Mouse (Mus musculus): ENCODE data around the gene Nap1l1. TPM values are rescaled to one million over a fixed set of nuclear protein-coding genes. Genes with fewer than 3 reads are reported as not detected.

The Nap1l1 gene
- 0.55 and 0.61 TPM in 2 replicates for polyA plus RNA-seq (2012; rRNA removed; ENCODE audit: low replicate concordance)

GRCm38 (mm10) chr10:111472686-111473510 is at the start of gene Nap1l1:
Gene Nap1l1 (plus strand): TSS chr10:111473223.

GRCm38 (mm10) chr10:111506101-111506925 is 33.3 kb downstream of the Nap1l1 start, which contains the start of gene Phlda1:
Gene Phlda1 (plus strand): TSS chr10:111506286.

Other genes with a start within 250 kb of the Nap1l1 start
- gene Bbs10, start 174.5 kb upstream of the Nap1l1 start, polyA plus RNA-seq (2012; rRNA removed; ENCODE audit: low replicate concordance): 0.05 and 0.21 TPM in 2 replicates
- 44.6 and 50.7 TPM in 2 replicates for gene Phlda1, start 33.1 kb downstream of the Nap1l1 start, polyA plus RNA-seq (2012; rRNA removed; ENCODE audit: low replicate concordance)

Measured in duodenum, adult 2 months (tissue).